Mouse (Mus musculus) heart, adult 2 months (tissue): ENCODE measurements around the gene Kank2.

Source experiments
- CTCF ChIP-seq: fragments of 200-600 bp; IDR thresholded peaks from 2 replicates; pipeline ENCODE4 v1.8.1; 2022; ENCODE audit warnings: antibody characterized with exemption, mild to moderate bottlenecking, moderate library complexity
- EP300 ChIP-seq: fragments of 200-500 bp; IDR thresholded peaks from 2 replicates; pipeline ENCODE4 v1.6.1; 2011; ENCODE audit warnings: low read depth, low read length, control low read depth; ENCODE audit not compliant: insufficient read depth
- POLR2A ChIP-seq: fragments of 200-500 bp; IDR thresholded peaks from 2 replicates; pipeline ENCODE4 v1.6.1; 2011; ENCODE audit warnings: mild to moderate bottlenecking, low read depth, low read length, control low read depth; ENCODE audit not compliant: insufficient read depth

DNA sequence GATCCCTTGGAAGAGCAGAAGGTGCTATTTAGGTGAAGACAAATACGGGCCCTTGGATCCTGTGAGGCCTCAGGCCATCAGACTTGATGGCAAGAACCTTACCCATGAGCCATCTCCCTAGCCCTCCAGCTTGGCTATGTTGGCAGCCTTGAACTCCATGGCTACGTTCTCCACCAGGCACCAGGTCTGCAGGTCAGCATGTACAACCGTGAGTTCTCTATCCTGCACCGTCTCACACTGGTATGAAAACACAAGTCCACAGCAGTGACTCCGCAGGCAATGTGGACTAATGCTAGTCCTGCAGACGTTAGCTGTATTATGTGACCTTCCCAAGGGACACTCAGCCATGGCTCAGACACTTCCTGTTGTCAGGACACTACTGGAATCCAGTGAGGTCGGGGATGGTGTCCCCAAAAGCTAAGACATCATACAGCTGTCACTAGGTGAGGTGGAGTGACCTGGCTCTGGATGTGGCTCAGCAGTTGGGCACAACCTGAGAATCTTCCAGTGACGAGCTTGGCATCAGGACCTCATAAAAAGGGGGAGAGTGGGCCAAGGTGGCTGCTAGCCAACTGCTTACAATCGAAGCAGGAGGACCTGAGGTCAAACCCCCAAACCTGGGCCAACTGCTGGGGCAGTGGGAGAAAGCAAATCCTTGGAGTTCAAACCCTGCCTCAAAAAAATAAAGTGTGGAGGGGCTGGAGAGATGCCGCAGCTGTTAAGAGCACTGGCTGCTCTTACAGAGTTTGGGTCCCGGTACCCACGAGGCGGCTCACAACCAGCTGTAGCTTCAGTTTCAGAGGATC lies 43.8 kb downstream of the Kank2 start:
- TF ChIP-seq CTCF (no peak), POLR2A (no peak), EP300 (0 out of 2 replicates have a peak, but pooled peaks have one; percentile 32)
